Mouse (Mus musculus) C2C12 (cell line): Measurements from ENCODE around the gene Abca4.
A peak's percentile ranks its signal among the peaks of the same experiment; 100 is the strongest.

Experiments
- CEBPB ChIP-seq: IDR thresholded peaks from one replicate; pipeline ENCODE4 v1.6.1; 2011; ENCODE audit warnings: low read depth, mild to moderate bottlenecking, control low read depth, moderate library complexity
- CTCF ChIP-seq: IDR thresholded peaks from one replicate; pipeline ENCODE4 v1.5.1; 2011; ENCODE audit not compliant: control insufficient read depth, insufficient read depth, insufficient read length
- FOSL1 ChIP-seq: IDR thresholded peaks from one replicate; pipeline ENCODE4 v1.8.0; 2011; ENCODE audit warnings: mild to moderate bottlenecking, low read length; ENCODE audit not compliant: poor library complexity, insufficient read depth, severe bottlenecking
- MAX ChIP-seq: IDR thresholded peaks from one replicate; pipeline ENCODE4 v1.6.1; 2011; ENCODE audit warnings: mild to moderate bottlenecking, control low read depth
- MYOD1 ChIP-seq: IDR thresholded peaks from one replicate; pipeline ENCODE4 v1.6.1; 2011; ENCODE audit warnings: low read depth; ENCODE audit not compliant: control insufficient read depth, insufficient read length
- MYOG ChIP-seq: IDR thresholded peaks from one replicate; pipeline ENCODE4 v1.6.1; 2011; ENCODE audit not compliant: control insufficient read depth, insufficient read length; ENCODE audit errors: extremely low read depth
- USF1 ChIP-seq: IDR thresholded peaks from one replicate; pipeline ENCODE4 v1.6.1; 2011; ENCODE audit warnings: low read depth, mild to moderate bottlenecking, control low read depth, moderate library complexity

- TF ChIP-seq CEBPB: peak; percentile 8
- no peak for TF ChIP-seq MYOG
- no peak for TF ChIP-seq CTCF
- TF ChIP-seq MAX: no peak
- no peak for TF ChIP-seq MYOD1
- no peak for TF ChIP-seq USF1
- TF ChIP-seq FOSL1: no peak
Measured at GRCm38 (mm10) chr3:122150836-122151235, 106.6 kb downstream of the Abca4 start.
